Mouse (Mus musculus) kidney, postnatal 25 days (tissue): Measurements from ENCODE around the gene Gm12886.

Source experiments
- DNase-seq, 2 experiments: peaks; one replicate each; pipeline ENCODE4 v3.0.0; 2021; ENCODE audit warnings: mixed read lengths in 2 of 2

The Gm12886 gene

GRCm38 (mm10) chr4:121422999-121423398 is at the start of gene Gm12886:
Gene Gm12886, minus strand, starts transcription at chr4:121423099.
- DNase-seq, result no peak
